Mouse (Mus musculus) G1E (cell line): Measurements from ENCODE around the gene Gm28048. TPM values are rescaled to one million over a fixed set of nuclear protein-coding genes. Genes with fewer than 3 reads are reported as not detected.
A peak's percentile ranks its signal among the peaks of the same experiment; 100 is the strongest.

Source experiments
- ATAC-seq: 2 replicates; pipeline ENCODE4 v1.8.0; 2016; ENCODE audit warnings: mild to moderate bottlenecking; ENCODE audit not compliant: insufficient number of reproducible peaks, poor library complexity, low FRiP score, severe bottlenecking; ENCODE audit errors: extremely low read depth
- DNase-seq: peaks from one replicate; pipeline ENCODE4 v3.0.0; 2012; ENCODE audit warnings: low spot score
- H3K27me3 ChIP-seq: 2 replicates; pipeline ENCODE4 v1.6.1; 2012; ENCODE audit warnings: mild to moderate bottlenecking, low read length, inconsistent platforms; ENCODE audit not compliant: insufficient read depth
- H3K36me3 ChIP-seq: replicated peaks from 2 replicates; pipeline ENCODE3; 2012; ENCODE audit warnings: mild to moderate bottlenecking, inconsistent platforms
- H3K4me1 ChIP-seq: 2 replicates; pipeline ENCODE4 v1.6.1; 2012; ENCODE audit warnings: low read depth, low read length, inconsistent platforms, mixed read lengths; ENCODE audit not compliant: insufficient read depth
- H3K4me3 ChIP-seq: 2 replicates; pipeline ENCODE4 v1.5.1; 2012; ENCODE audit warnings: low read depth, mild to moderate bottlenecking, inconsistent platforms, low read length, moderate library complexity, mixed read lengths
- H3K9me3 ChIP-seq: replicated peaks from 2 replicates; pipeline ENCODE4 v1.6.1; 2012; ENCODE audit warnings: inconsistent platforms
- CTCF ChIP-seq: IDR thresholded peaks from 2 replicates; pipeline ENCODE4 v1.5.1; 2012; ENCODE audit warnings: low read depth, low read length, inconsistent platforms, mixed read lengths
- GATA1 ChIP-seq: IDR thresholded peaks from 2 replicates; pipeline ENCODE4 v1.6.1; 2012; ENCODE audit warnings: borderline replicate concordance, low read length, inconsistent platforms, mixed read lengths
- GATA2 ChIP-seq: IDR thresholded peaks from 2 replicates; pipeline ENCODE4 v1.6.1; 2012; ENCODE audit warnings: low read depth, low read length, inconsistent platforms, borderline replicate concordance
- POLR2AphosphoS5 ChIP-seq: IDR thresholded peaks from 2 replicates; pipeline ENCODE4 v1.6.1; 2012; ENCODE audit warnings: low read depth, low read length, inconsistent platforms; ENCODE audit not compliant: insufficient replicate concordance
- TAL1 ChIP-seq: conservative IDR thresholded peaks from 2 replicates; pipeline ENCODE4 v1.6.1; 2012; ENCODE audit warnings: low read depth, low read length, inconsistent platforms, mixed read lengths
- polyA plus RNA-seq: library from polyadenylated mRNA; stranded (reverse); fragments of >175 nt; gene quantifications from 2 replicates; pipeline ENCODE4 v1.2.3, GENCODE M21; 2012
- total RNA-seq, 2 experiments: library from RNA; stranded (forward) in 1 of 2; stranded (reverse) in 1 of 2; fragments of 200-1000 nt in 1 of 2; fragments of >200 nt in 1 of 2; fragmentation: Nextera tagmentation in 1 of 2; gene quantifications; 2 replicates each; pipeline ENCODE4 v1.2.3; 2014 to 2017

Gene Gm28048
- total and polyA plus RNA-seq, 3 experiments = 30.9 to 37.9 TPM; not detected in 1

DNA sequence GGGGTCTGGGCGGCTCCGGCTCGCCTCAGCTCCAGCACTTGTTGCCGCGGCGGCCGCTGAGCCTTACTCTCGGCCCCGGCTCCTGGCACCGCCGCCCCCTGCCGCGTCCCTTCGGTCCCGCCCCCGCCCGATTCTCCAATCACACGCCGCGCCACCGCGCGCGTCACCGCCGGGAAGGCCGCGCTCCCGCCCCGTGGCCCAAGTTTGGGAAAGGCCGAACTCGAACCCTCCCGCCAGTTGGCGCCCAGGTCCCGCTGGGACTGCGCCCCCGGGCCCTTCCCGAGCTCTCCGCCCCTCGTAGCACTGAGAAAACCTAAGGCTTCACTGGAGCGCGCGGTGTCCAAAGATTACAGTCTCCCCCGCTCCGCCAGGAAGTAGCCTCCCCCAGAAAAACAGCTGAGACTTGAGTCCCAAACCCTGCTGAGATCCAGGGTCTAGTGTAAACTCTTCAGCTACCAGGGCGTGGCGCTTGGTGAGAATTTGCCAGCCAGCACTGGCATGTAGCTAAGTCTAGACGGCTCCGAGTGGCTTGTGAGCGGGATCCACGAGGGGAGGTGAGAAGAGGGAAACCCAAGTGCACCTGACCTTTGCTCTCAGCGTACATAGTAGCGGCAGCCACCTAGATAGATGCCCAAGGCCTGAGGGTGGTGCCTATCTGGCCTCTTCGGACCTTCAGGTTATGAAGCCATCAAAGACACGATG lies 122.1 kb downstream of the Gm28048 start:
- H3K9me3 ChIP-seq = no peaks in the 10 kb centered on the region
- peaks cover 8% of the 10 kb centered on the region for H3K36me3 ChIP-seq
- TF ChIP-seq TAL1 (no peak), GATA2 (no peak), POLR2AphosphoS5 (no peak), CTCF (no peak), GATA1 (no peak)
- peak; percentile 52 for ATAC-seq
- H3K27me3 ChIP-seq = peaks cover 6% of the 10 kb centered on the region
- peak overlapping the region; percentile 87 for H3K4me3 ChIP-seq
- DNase-seq = peak; percentile 91
- H3K4me1 ChIP-seq = peaks cover 49% of the 10 kb centered on the region

DNA sequence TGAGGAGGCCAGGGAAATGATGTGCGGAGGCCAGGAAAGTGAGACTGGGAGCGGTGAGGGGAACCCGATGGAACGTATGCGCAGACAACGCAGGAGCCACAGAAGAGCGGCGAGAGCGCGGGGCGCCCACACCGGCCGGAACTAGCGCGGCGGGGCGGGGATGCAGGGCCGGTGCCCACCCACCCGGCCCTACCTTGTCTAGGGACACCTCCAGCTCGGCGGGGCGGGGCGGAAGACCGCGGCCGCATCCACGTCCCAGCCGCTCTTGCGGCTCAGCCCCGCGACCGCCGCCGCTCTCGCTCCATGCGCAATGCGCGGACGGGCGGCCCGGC lies 122.6 kb downstream of the Gm28048 start:
- no peak for DNase-seq
- peaks cover 52% of the 10 kb centered on the region for H3K4me1 ChIP-seq

GRCm38 (mm10) chr11:22858441-22859300 lies 123.2 kb downstream of the Gm28048 start:
- peak; percentile 45 for DNase-seq
- peaks cover 19% of the 10 kb centered on the region for H3K36me3 ChIP-seq
- no peaks in the 10 kb centered on the region for H3K9me3 ChIP-seq
- TF ChIP-seq GATA2 = no peak
- TF ChIP-seq GATA1 = no peak
- TF ChIP-seq CTCF = no peak
- no peak for TF ChIP-seq POLR2AphosphoS5
- no peak for TF ChIP-seq TAL1
- peaks cover 5% of the 10 kb centered on the region for H3K27me3 ChIP-seq
- peak overlapping the region; percentile 87 for H3K4me3 ChIP-seq
- H3K4me1 ChIP-seq = peaks cover 58% of the 10 kb centered on the region
- no peak for ATAC-seq

More for the DNA sequence above, 122.6 kb downstream of the Gm28048 start:
- no peaks in the 10 kb centered on the region for H3K9me3 ChIP-seq
- H3K36me3 ChIP-seq = peaks cover 13% of the 10 kb centered on the region
- ATAC-seq = no peak
- peaks cover 6% of the 10 kb centered on the region for H3K27me3 ChIP-seq
- peak overlapping the region; percentile 87 for H3K4me3 ChIP-seq
- TF ChIP-seq CTCF (no peak), GATA2 (no peak), TAL1 (no peak), GATA1 (no peak), POLR2AphosphoS5 (no peak)

- DNase-seq (no peak), ATAC-seq (no peak)
- 0 out of 2 replicates have a peak, but pooled peaks cover 2% of the 10 kb centered on the region for H3K27me3 ChIP-seq
- peak overlapping the region; percentile 87 for H3K4me3 ChIP-seq
- peaks cover 66% of the 10 kb centered on the region for H3K4me1 ChIP-seq
- peaks cover 27% of the 10 kb centered on the region for H3K36me3 ChIP-seq
- H3K9me3 ChIP-seq = no peaks in the 10 kb centered on the region
- no peak for TF ChIP-seq GATA1
- no peak for TF ChIP-seq POLR2AphosphoS5
- no peak for TF ChIP-seq GATA2
- TF ChIP-seq TAL1 = no peak
- no peak for TF ChIP-seq CTCF
Observed at GRCm38 (mm10) chr11:22857705-22858440, 124.0 kb downstream of the Gm28048 start.

GRCm38 (mm10) chr11:22857106-22857704 lies 124.7 kb downstream of the Gm28048 start:
- peaks cover 70% of the 10 kb centered on the region for H3K4me1 ChIP-seq
- no peak for DNase-seq
- ATAC-seq = no peak
- peak overlapping the region; percentile 87; the same call in 1 of the 2 replicates for H3K4me3 ChIP-seq
- TF ChIP-seq CTCF (no peak), GATA2 (no peak), GATA1 (no peak), POLR2AphosphoS5 (no peak)
- H3K27me3 ChIP-seq = no peaks in the 10 kb centered on the region
- H3K36me3 ChIP-seq = peaks cover 34% of the 10 kb centered on the region
- H3K9me3 ChIP-seq = no peaks in the 10 kb centered on the region
